Mouse (Mus musculus) E14TG2a.4 (cell line): Measurements from ENCODE around the gene Dtd1.

Experiments
- CTCF ChIP-seq: conservative IDR thresholded peaks from 2 replicates; pipeline ENCODE4 v1.5.1; 2014; ENCODE audit warnings: low read length
- POU5F1 ChIP-seq: IDR thresholded peaks from 2 replicates; pipeline ENCODE4 v1.6.1; 2014; ENCODE audit warnings: low read length, borderline replicate concordance

DNA sequence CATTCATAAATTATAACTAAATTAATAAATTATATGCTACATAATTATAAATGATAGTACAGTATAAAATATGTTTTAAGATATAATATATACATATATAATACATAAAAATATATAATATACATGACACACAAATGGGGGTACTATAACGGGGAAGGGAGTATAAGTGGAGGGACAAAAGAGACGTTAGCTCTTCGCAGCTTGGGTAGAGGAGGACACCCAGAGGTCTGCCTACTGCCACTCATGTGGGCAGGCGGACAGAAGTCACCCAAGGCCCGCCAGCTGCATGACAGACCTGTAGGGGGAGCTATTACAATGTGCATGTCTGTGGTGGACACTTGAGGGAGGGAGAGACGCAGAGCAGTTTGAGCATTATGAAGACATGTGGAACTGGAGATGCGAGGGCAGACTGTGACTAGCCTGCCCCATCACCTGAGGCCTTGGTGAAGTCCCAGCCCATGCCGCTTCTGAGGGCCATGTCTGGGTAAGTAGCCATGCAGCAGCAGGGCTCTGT lies 92.6 kb downstream of the Dtd1 start:
- TF ChIP-seq CTCF, result peak; percentile 61
- no peak for TF ChIP-seq POU5F1
